ENCODE assay signal across 11 mouse cellular contexts in genomic region chr8:94872576-94872975, GRCm38 (mm10). TPM values are rescaled to one million over a fixed set of nuclear protein-coding genes. Genes with fewer than 3 reads are reported as not detected.
DNase-seq lines count a peak whose midpoint lies in the region; ATAC-seq lines count a peak whose summit lies in the region.
"Had no signal": no experiment of that assay in that cellular context is flagged by ENCODE, and none has a peak within 500 bp of the region (broad histone marks: within the 10 kb centered on the region; RNA-seq: fewer than 3 reads in every experiment).

No protein-coding gene starts in this region.

- no peaks in the 10 kb centered on the region for H3K36me3 ChIP-seq in forebrain, embryonic 10.5 days (replicated peaks)
- H3K36me3 ChIP-seq in forebrain, embryonic 11.5 days (ENCODE audit: control insufficient read depth, insufficient read depth, low read length) = no peaks in the 10 kb centered on the region
- H3K36me3 ChIP-seq in kidney, embryonic 15.5 days = 0 out of 2 replicates have a peak, but pooled peaks cover 9% of the 10 kb centered on the region
- H3K36me3 ChIP-seq in kidney, embryonic 14.5 days (ENCODE audit: control insufficient read depth, insufficient read depth, low read length) = no peaks in the 10 kb centered on the region
- H3K36me3 ChIP-seq in forebrain, embryonic 15.5 days = no peaks in the 10 kb centered on the region
- H3K36me3 ChIP-seq in neural tube, embryonic 13.5 days = peaks cover 1% of the 10 kb centered on the region; the same call in 1 of the 2 replicates

- H3K4me2 ChIP-seq in forebrain, embryonic 11.5 days (ENCODE audit: low read depth, low read length, severe bottlenecking) = no peak overlapping the region
- peak overlapping the region; percentile 92 for H3K4me2 ChIP-seq in kidney, embryonic 15.5 days
- H3K4me2 ChIP-seq in kidney, embryonic 14.5 days (replicated peaks; ENCODE audit: low read depth, low read length) = no peak overlapping the region; the same call in 1 of the 2 replicates
- no peak overlapping the region for H3K4me2 ChIP-seq in forebrain, embryonic 15.5 days (replicated peaks)
- peak overlapping the region; percentile 94 for H3K4me2 ChIP-seq in neural tube, embryonic 13.5 days

- WGBS in forebrain, embryonic 10.5 days = 53% methylated on average over 2 of the region's 2 CpGs
- 71% methylated on average over 2 of the region's 2 CpGs for WGBS in forebrain, embryonic 11.5 days
- WGBS in kidney, embryonic 15.5 days = 86% methylated on average over 2 of the region's 2 CpGs
- WGBS in kidney, embryonic 14.5 days = 81% methylated on average over 2 of the region's 2 CpGs
- WGBS in forebrain, embryonic 15.5 days = 69% methylated on average over 2 of the region's 2 CpGs
- 72% methylated on average over 2 of the region's 2 CpGs for WGBS in neural tube, embryonic 13.5 days

- peak overlapping the region; percentile 15; the same call in 1 of the 2 replicates for H3K4me3 ChIP-seq in forebrain, embryonic 10.5 days
- no peak overlapping the region for H3K4me3 ChIP-seq in forebrain, embryonic 11.5 days (ENCODE audit: low read depth, low read length)
- H3K4me3 ChIP-seq in kidney, embryonic 15.5 days (replicated peaks) = 0 out of 2 replicates have a peak overlapping the region, but pooled peaks have one; percentile 10
- no peak overlapping the region for H3K4me3 ChIP-seq in kidney, embryonic 14.5 days (ENCODE audit: low read length)
- H3K4me3 ChIP-seq in forebrain, embryonic 15.5 days = no peak overlapping the region
- H3K4me3 ChIP-seq in neural tube, embryonic 13.5 days = no peak overlapping the region
- H3K4me3 ChIP-seq: myocyte had no signal

- no peak for ATAC-seq in forebrain, embryonic 11.5 days (replicated peaks; ENCODE audit: low FRiP score)
- no peak for ATAC-seq in kidney, embryonic 15.5 days (replicated peaks; ENCODE audit: low FRiP score)
- ATAC-seq in kidney, embryonic 14.5 days (ENCODE audit: low FRiP score, low TSS enrichment) = no peak
- no peak for ATAC-seq in forebrain, embryonic 15.5 days (replicated peaks)
- ATAC-seq in neural tube, embryonic 13.5 days (ENCODE audit: low read depth) = no peak

- H3K9ac ChIP-seq in forebrain, embryonic 11.5 days (ENCODE audit: low read length) = no peak overlapping the region
- no peak overlapping the region for H3K9ac ChIP-seq in kidney, embryonic 15.5 days
- no peak overlapping the region for H3K9ac ChIP-seq in kidney, embryonic 14.5 days (ENCODE audit: low read depth, low read length)
- H3K9ac ChIP-seq in forebrain, embryonic 15.5 days (replicated peaks) = no peak overlapping the region
- peak overlapping the region; percentile 89; the same call in 1 of the 2 replicates for H3K9ac ChIP-seq in neural tube, embryonic 13.5 days

- H3K27me3 ChIP-seq in forebrain, embryonic 10.5 days (ENCODE audit: poor library complexity, severe bottlenecking) = peaks cover 61% of the 10 kb centered on the region
- peaks cover 15% of the 10 kb centered on the region for H3K27me3 ChIP-seq in forebrain, embryonic 11.5 days (ENCODE audit: control insufficient read depth, insufficient read depth, low read length)
- peaks cover 8% of the 10 kb centered on the region for H3K27me3 ChIP-seq in kidney, embryonic 15.5 days
- no peaks in the 10 kb centered on the region for H3K27me3 ChIP-seq in kidney, embryonic 14.5 days (ENCODE audit: control insufficient read depth, insufficient read depth, low read length)
- peaks cover 9% of the 10 kb centered on the region; the same call in 1 of the 2 replicates for H3K27me3 ChIP-seq in forebrain, embryonic 15.5 days
- H3K27me3 ChIP-seq in neural tube, embryonic 13.5 days = peaks cover 23% of the 10 kb centered on the region

- H3K27ac ChIP-seq in forebrain, embryonic 10.5 days = peak overlapping the region; percentile 79
- H3K27ac ChIP-seq in forebrain, embryonic 11.5 days (ENCODE audit: low read depth, low read length) = no peak overlapping the region
- peak overlapping the region; percentile 78; the same call in 1 of the 2 replicates for H3K27ac ChIP-seq in kidney, embryonic 15.5 days
- no peak overlapping the region for H3K27ac ChIP-seq in kidney, embryonic 14.5 days (ENCODE audit: low read depth, low read length)
- H3K27ac ChIP-seq in forebrain, embryonic 15.5 days (replicated peaks) = peak overlapping the region; percentile 82; the same call in 1 of the 2 replicates
- H3K27ac ChIP-seq in neural tube, embryonic 13.5 days (replicated peaks) = peak overlapping the region; percentile 69

- H3K9me3 ChIP-seq in forebrain, embryonic 10.5 days = no peaks in the 10 kb centered on the region
- H3K9me3 ChIP-seq in forebrain, embryonic 11.5 days (ENCODE audit: control insufficient read depth, low read length) = no peaks in the 10 kb centered on the region
- no peaks in the 10 kb centered on the region for H3K9me3 ChIP-seq in kidney, embryonic 15.5 days (replicated peaks)
- H3K9me3 ChIP-seq in kidney, embryonic 14.5 days (ENCODE audit: control insufficient read depth, low read length) = no peaks in the 10 kb centered on the region
- H3K9me3 ChIP-seq in forebrain, embryonic 15.5 days = no peaks in the 10 kb centered on the region
- no peaks in the 10 kb centered on the region for H3K9me3 ChIP-seq in neural tube, embryonic 13.5 days

- H3K4me1 ChIP-seq in forebrain, embryonic 10.5 days = peaks cover 80% of the 10 kb centered on the region
- peaks cover 22% of the 10 kb centered on the region; the same call in 1 of the 2 replicates for H3K4me1 ChIP-seq in forebrain, embryonic 11.5 days (replicated peaks; ENCODE audit: control insufficient read depth, insufficient read depth, low read length)
- H3K4me1 ChIP-seq in kidney, embryonic 15.5 days = peaks cover 75% of the 10 kb centered on the region
- H3K4me1 ChIP-seq in kidney, embryonic 14.5 days (ENCODE audit: control insufficient read depth, insufficient read depth, low read length) = peaks cover 31% of the 10 kb centered on the region; the same call in 1 of the 2 replicates
- peaks cover 74% of the 10 kb centered on the region for H3K4me1 ChIP-seq in forebrain, embryonic 15.5 days
- peaks cover 80% of the 10 kb centered on the region for H3K4me1 ChIP-seq in neural tube, embryonic 13.5 days (replicated peaks)

- DNase-seq in forebrain, embryonic 10.5 days (ENCODE audit: extremely low spot score, low spot score) = no peak
- no peak for DNase-seq in forebrain, embryonic 11.5 days (ENCODE audit: low spot score)
- no peak for DNase-seq in cerebellum, adult 9-10 months
- no peak for DNase-seq in frontal cortex, adult 2 months (ENCODE audit: extremely low spot score in 1 of 2, low spot score in 1 of 2)
- DNase-seq: gastrocnemius, postnatal 25 days; layer of hippocampus, postnatal 36 days had no signal

RNA-seq across cellular contexts. Expression of gene Dok4, which starts 3.6 kb away (rescaled TPM):
- 14.4 and 14.9 TPM in 2 replicates for polyA plus RNA-seq in forebrain, embryonic 10.5 days (2016; fragmentation: Nextera tagmentation; extraction: Ambion mirVana)
- 19.1 and 19.9 TPM in 2 replicates for polyA plus RNA-seq in forebrain, embryonic 11.5 days (2014; fragmentation: Nextera tagmentation; extraction: Ambion mirVana)
- 27.0 and 32.8 TPM in 2 replicates for polyA plus RNA-seq in kidney, embryonic 15.5 days (2015; fragmentation: Nextera tagmentation; extraction: Ambion mirVana)
- 14.6 and 20.6 TPM in 2 replicates for polyA plus RNA-seq in kidney, embryonic 14.5 days (2014; fragmentation: Nextera tagmentation; extraction: Ambion mirVana)
- polyA plus RNA-seq in forebrain, embryonic 15.5 days (2015; fragmentation: Nextera tagmentation; extraction: Ambion mirVana) = 63.6 and 69.2 TPM in 2 replicates
- polyA plus RNA-seq in neural tube, embryonic 13.5 days (2015; fragmentation: Nextera tagmentation; extraction: Ambion mirVana) = 80.2 and 103 TPM in 2 replicates
- polyA plus RNA-seq in frontal cortex, adult 2 months (2012; rRNA removed) = 19.4 and 21.0 TPM in 2 replicates

RNA-seq across cellular contexts. Expression of gene Polr2c, which starts 15.3 kb away (rescaled TPM):
- 176 and 179 TPM in 2 replicates for polyA plus RNA-seq in forebrain, embryonic 10.5 days (2016; fragmentation: Nextera tagmentation; extraction: Ambion mirVana)
- 156 and 173 TPM in 2 replicates for polyA plus RNA-seq in forebrain, embryonic 11.5 days (2014; fragmentation: Nextera tagmentation; extraction: Ambion mirVana)
- polyA plus RNA-seq in kidney, embryonic 15.5 days (2015; fragmentation: Nextera tagmentation; extraction: Ambion mirVana) = 155 and 157 TPM in 2 replicates
- 183 and 185 TPM in 2 replicates for polyA plus RNA-seq in kidney, embryonic 14.5 days (2014; fragmentation: Nextera tagmentation; extraction: Ambion mirVana)
- polyA plus RNA-seq in forebrain, embryonic 15.5 days (2015; fragmentation: Nextera tagmentation; extraction: Ambion mirVana) = 150 and 153 TPM in 2 replicates
- polyA plus RNA-seq in neural tube, embryonic 13.5 days (2015; fragmentation: Nextera tagmentation; extraction: Ambion mirVana) = 116 and 125 TPM in 2 replicates
- 99.6 and 111 TPM in 2 replicates for polyA plus RNA-seq in frontal cortex, adult 2 months (2012; rRNA removed)

RNA-seq across cellular contexts. Expression of gene Ciapin1, which starts 34.4 kb away (rescaled TPM):
- 178 and 180 TPM in 2 replicates for polyA plus RNA-seq in forebrain, embryonic 10.5 days (2016; fragmentation: Nextera tagmentation; extraction: Ambion mirVana)
- 144 and 152 TPM in 2 replicates for polyA plus RNA-seq in forebrain, embryonic 11.5 days (2014; fragmentation: Nextera tagmentation; extraction: Ambion mirVana)
- polyA plus RNA-seq in kidney, embryonic 15.5 days (2015; fragmentation: Nextera tagmentation; extraction: Ambion mirVana) = 115 and 126 TPM in 2 replicates
- polyA plus RNA-seq in kidney, embryonic 14.5 days (2014; fragmentation: Nextera tagmentation; extraction: Ambion mirVana) = 101 and 102 TPM in 2 replicates
- 144 and 145 TPM in 2 replicates for polyA plus RNA-seq in forebrain, embryonic 15.5 days (2015; fragmentation: Nextera tagmentation; extraction: Ambion mirVana)
- polyA plus RNA-seq in neural tube, embryonic 13.5 days (2015; fragmentation: Nextera tagmentation; extraction: Ambion mirVana) = 178 and 204 TPM in 2 replicates
- 40.5 and 44.8 TPM in 2 replicates for polyA plus RNA-seq in frontal cortex, adult 2 months (2012; rRNA removed)

RNA-seq across cellular contexts. Expression of gene Coq9, which starts 34.5 kb away (rescaled TPM):
- polyA plus RNA-seq in forebrain, embryonic 10.5 days (2016; fragmentation: Nextera tagmentation; extraction: Ambion mirVana) = 51.1 and 56.6 TPM in 2 replicates
- polyA plus RNA-seq in forebrain, embryonic 11.5 days (2014; fragmentation: Nextera tagmentation; extraction: Ambion mirVana) = 53.7 and 60.5 TPM in 2 replicates
- 81.0 and 83.6 TPM in 2 replicates for polyA plus RNA-seq in kidney, embryonic 15.5 days (2015; fragmentation: Nextera tagmentation; extraction: Ambion mirVana)
- polyA plus RNA-seq in kidney, embryonic 14.5 days (2014; fragmentation: Nextera tagmentation; extraction: Ambion mirVana) = 59.8 and 71.9 TPM in 2 replicates
- 57.2 and 59.6 TPM in 2 replicates for polyA plus RNA-seq in forebrain, embryonic 15.5 days (2015; fragmentation: Nextera tagmentation; extraction: Ambion mirVana)
- polyA plus RNA-seq in neural tube, embryonic 13.5 days (2015; fragmentation: Nextera tagmentation; extraction: Ambion mirVana) = 57.7 and 64.4 TPM in 2 replicates
- polyA plus RNA-seq in frontal cortex, adult 2 months (2012; rRNA removed) = 94.0 and 109 TPM in 2 replicates

RNA-seq across cellular contexts. Expression of gene Ccdc102a, which starts 45.3 kb away (rescaled TPM):
- polyA plus RNA-seq in forebrain, embryonic 10.5 days (2016; fragmentation: Nextera tagmentation; extraction: Ambion mirVana) = 11.9 and 13.5 TPM in 2 replicates
- polyA plus RNA-seq in forebrain, embryonic 11.5 days (2014; fragmentation: Nextera tagmentation; extraction: Ambion mirVana) = 18.8 and 19.5 TPM in 2 replicates
- 21.6 and 24.1 TPM in 2 replicates for polyA plus RNA-seq in kidney, embryonic 15.5 days (2015; fragmentation: Nextera tagmentation; extraction: Ambion mirVana)
- 24.2 and 29.4 TPM in 2 replicates for polyA plus RNA-seq in kidney, embryonic 14.5 days (2014; fragmentation: Nextera tagmentation; extraction: Ambion mirVana)
- 5.4 and 5.6 TPM in 2 replicates for polyA plus RNA-seq in forebrain, embryonic 15.5 days (2015; fragmentation: Nextera tagmentation; extraction: Ambion mirVana)
- 8.1 and 10.1 TPM in 2 replicates for polyA plus RNA-seq in neural tube, embryonic 13.5 days (2015; fragmentation: Nextera tagmentation; extraction: Ambion mirVana)
- polyA plus RNA-seq in frontal cortex, adult 2 months (2012; rRNA removed) = 2.9 and 3.1 TPM in 2 replicates

Comparison
In these comparisons a context has a peak if more than half of its experiments do, and no peak if none do; other contexts are left out.
1. H3K27ac ChIP-seq: peak in forebrain, embryonic 10.5 days (single experiment), kidney, embryonic 15.5 days (single experiment), forebrain, embryonic 15.5 days (single experiment) and neural tube, embryonic 13.5 days (single experiment); none in forebrain, embryonic 11.5 days (single experiment) and kidney, embryonic 14.5 days (single experiment).
2. H3K4me3 ChIP-seq: peak in forebrain, embryonic 10.5 days (single experiment) and kidney, embryonic 15.5 days (single experiment); none in forebrain, embryonic 11.5 days (single experiment), kidney, embryonic 14.5 days (single experiment), forebrain, embryonic 15.5 days (single experiment) and neural tube, embryonic 13.5 days (single experiment).
3. H3K4me2 ChIP-seq: peak in kidney, embryonic 15.5 days (single experiment) and neural tube, embryonic 13.5 days (single experiment); none in forebrain, embryonic 11.5 days (single experiment), kidney, embryonic 14.5 days (single experiment) and forebrain, embryonic 15.5 days (single experiment).